Mouse (Mus musculus) Muller cell, postnatal 12 days (primary cell): ENCODE measurements around the gene Uqcc2.

Experiments used
- DNase-seq: peaks from one replicate; pipeline ENCODE4 v3.0.0-alpha.2; 2015; ENCODE audit errors: inconsistent ontology term

Gene Uqcc2

DNA sequence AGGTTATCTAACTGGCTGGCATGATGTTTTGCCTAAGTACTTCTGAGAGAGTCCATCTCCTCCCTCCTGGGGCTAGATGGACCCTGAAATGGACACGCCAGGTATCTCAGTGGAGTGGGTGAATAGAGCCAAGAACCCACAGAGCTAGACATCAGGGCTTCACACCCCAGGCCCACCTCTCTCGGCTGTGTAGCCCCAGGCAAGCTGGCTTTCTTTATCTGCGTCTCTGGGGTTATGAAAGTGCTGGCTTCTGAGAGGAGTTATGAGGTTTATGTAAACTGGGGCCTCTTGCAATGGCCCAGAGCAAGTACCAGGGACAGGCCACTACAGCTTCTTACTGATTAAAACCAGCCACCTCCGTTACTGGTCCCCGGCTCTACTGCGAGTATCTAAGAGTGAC is 21.2 kb upstream of the Uqcc2 start:
- DNase-seq = no peak

DNA sequence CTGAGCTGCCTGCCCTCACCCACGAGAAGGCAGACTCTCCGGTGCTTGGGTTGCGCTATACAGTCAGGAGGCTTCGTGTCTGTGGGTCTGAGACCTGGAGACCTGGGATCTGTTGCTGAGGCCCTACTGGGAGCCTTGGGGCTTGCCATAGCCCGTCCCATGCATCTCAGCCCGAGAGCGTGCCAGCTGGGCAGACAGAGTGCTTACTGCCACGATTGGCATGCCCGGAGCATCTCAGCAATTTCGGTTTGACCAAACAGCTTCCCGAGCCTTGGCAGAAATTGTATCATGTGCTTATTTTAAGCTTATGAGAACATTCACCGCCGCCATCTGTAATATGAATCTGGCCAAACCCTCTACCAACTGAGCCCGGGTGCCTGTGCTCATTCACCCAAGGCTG is 20.5 kb upstream of the Uqcc2 start:
- peak; percentile 87 for DNase-seq

DNA sequence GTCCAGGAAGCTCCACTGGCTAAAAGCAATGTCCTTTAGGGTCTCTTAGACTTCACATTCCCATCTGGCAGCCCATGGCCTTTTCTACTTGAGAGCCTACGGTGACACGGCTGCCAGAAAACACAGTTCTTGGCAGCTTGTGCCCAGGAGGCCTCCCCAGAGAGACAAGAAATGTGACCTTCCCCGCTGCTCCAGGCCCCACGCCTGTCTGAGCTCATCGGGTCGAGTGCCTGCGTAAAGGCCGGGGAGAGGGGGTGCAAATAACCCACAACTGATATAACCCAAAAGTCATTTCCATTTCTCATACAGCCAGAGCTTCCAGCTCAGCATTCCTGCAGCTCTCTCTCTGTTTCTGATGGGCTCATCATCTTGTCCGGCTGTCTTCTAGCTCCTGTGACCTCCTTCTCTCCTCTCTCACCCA is 20.1 kb upstream of the Uqcc2 start:
- DNase-seq = peak; percentile 87

DNA sequence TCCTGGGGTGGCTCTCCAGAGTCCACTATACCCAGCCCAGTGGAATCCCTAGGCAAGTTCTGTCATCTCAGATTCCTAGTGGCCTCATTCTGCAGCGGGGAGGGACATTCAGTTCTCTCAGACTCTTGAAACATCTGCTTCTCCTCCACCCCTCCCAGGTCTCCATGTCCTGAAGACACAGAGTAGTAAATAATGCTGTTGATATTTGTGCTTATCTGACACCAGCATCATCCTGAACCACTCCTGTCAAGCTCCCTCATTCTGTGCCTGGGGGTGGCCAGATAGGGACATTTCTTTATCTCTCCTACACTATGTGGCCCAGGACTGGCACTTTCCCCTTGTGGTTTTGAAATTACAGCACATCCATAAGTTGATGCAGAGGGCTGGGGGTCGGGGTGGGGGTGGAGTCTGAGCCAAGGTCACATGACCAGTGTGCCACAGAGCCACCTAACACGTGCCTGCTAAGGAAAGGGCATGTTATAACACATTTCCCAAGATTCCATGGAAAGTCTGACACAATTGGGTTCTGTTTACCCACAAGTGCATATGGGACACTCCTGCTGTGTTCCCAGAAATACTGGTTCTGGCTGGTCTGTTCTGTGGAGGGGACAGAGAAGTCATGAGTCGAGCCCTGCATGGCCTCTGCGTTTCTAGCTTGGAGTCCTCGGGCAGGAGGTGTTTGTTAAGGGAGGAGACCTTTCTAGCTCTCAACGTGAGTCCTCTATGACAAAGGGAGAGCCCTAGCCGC is 19.4 kb upstream of the Uqcc2 start:
- DNase-seq = no peak

DNA sequence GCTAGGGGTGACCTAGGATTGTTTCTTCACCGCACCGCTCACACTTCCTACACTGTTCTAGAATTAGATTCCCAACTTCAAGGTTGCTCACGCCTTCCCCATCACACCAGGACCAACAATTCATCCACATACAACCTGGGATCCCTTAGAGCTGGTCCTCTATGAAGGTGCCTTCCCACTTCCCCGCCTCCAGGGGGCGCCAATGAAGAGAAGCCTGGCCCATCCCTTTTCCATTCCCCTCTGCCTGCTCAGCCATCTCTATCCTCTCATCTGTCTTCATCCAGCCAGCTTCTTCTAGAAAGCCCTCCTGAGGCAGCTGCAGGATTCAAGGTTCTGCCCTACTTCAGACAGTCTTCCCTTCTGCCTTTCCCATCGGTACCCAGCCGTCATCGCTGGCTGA is 17.7 kb upstream of the Uqcc2 start:
- DNase-seq = no peak

DNA sequence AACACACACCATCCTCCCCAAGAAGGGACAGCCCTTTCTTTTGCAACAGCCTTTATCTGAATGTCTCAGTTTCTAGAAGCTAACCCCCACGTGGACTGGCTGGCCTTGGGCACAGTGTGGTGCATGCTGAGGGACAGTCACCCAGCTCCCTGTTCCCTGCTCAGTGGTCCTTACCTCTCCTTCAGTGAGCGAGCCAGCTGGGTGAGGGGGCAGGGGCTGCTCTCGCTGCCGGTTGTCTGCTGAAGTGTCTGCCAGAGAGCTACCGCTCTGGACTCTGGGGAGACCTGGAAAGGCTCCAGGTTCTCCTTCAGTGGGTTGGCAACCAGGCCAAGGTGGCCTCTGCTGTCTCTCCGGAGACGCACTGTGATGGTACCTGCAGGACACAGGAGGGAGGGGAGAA is 17.2 kb upstream of the Uqcc2 start:
- no peak for DNase-seq

DNA sequence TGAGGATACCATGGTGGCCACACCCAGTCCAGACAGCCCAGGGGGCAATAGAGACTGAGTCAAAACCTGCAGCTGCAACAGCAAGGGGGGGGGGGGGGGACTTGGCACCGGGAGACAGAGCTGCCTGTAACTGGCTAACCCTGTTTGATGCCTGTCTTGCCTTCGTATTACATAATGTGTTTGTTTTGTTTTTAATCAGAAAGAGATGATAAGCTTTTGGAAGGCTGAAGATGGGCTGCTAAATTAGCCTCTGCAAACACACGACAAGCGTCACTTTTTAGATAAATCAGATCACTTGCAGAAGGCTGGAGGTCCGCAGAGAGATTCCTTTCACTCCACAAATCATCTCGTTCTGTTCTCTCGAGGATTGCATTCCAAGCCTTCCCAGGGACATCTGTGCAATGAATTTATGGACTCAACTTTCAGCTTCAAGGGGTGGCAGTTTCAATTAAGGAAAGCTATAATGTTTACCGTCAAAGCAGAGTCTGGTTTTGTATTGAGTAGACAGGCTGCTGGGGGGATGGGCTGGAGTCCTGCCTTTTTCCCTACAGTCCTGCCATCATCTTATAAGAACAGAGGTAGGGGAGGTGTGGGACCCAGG is 12.7 kb upstream of the Uqcc2 start:
- peak; percentile 62 for DNase-seq

DNA sequence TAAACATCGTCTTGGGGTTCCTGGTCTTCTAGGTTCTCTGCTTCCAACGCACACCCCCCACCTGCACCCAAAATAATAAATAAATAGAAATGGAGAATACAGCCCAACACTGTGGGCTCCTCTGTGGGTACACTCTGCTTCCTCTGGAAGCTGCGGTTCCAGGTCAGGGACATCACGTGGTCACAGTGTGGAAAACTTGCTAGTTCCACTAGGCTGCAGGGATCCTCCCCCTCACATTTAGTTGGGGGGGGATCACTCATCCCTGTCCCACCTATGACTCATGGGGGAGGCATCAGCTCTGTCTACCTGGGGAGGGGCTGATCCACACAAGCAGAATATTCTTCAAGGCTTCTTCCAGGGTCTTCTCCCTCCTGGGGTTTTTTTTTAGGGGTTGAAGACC is 10.4 kb upstream of the Uqcc2 start:
- no peak for DNase-seq

DNA sequence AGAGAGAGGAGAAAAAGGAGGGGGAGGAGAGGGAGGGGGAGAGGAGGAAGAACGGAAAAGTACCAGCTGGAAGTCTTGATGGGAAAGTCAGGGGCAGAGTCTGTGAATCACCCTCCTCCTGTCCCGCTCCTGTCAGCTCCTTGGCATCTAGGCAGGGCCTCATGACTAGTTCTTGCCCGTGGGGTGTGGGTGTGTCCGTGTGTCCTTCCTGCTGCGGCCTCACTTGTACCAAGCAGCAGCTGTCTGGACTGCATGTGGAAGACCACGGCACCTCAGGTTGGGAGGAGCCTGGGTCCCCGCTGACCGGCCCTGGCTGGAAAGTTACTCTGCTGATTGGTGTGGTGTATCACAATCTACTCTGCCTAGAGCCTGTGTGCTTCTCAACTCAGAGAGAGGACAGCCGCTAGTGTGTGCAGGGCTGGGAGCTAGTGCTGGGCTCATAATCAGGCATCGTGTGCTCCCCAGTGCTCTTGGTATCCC is 8.3 kb upstream of the Uqcc2 start:
- DNase-seq = peak; percentile 56

DNA sequence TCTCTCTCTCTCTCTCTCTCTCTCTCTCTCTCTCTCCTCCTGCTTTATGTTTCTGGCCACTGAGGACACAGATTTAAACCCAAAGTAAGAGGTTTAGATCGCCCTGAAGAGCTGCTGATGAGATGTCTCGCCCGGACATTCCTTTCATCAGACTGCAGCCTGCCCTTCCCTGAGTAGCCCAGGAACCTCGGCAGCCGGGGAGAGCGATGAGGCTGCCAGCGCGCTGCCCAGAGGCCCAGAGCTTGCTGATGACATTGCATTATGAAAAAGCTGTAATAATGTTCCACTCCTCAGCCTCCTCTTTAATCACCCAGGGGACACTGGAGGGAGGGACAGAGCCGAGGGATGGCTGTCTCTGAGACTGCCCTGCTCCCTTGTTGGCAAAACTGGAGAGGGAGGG is 6.5 kb upstream of the Uqcc2 start:
- DNase-seq = peak; percentile 41

DNA sequence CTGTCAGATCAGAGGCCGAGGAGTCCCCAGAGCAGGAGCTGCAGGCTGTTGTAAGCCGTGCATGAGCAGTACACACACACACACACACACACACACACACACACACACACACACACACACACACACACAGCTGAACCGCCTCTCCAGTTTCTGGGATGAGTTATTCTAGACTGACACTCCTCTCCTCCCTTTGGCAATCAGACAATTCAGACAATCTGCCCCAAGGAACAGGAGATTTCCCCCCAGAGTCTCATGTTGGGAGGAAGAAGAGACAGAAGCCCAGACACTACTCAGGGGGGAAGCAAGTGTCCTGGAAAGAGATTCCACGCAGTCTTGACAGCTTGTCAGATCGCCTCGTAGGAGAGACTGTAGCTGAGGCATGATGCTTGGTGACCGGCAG is 5.6 kb upstream of the Uqcc2 start:
- DNase-seq = peak; percentile 39

DNA sequence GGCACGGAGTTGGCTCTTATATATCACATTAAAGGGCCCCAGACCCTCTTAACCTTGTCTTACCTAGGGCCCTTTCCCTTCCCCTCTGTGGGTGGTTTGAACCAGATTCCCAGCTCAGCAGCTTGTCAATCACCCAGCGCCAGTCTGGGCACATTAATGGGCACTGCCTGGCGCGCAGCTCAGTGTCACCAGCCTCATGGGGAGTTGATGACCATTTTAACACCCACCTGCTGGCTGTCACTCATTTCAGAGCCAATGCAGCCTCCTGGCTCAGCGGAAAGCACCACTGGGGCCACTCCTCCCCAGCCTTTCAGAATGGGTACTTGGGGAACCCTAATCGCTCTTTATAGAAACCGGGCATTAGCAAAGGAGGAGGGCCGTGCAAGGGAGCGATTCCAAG is 4.7 kb upstream of the Uqcc2 start:
- DNase-seq = no peak

DNA sequence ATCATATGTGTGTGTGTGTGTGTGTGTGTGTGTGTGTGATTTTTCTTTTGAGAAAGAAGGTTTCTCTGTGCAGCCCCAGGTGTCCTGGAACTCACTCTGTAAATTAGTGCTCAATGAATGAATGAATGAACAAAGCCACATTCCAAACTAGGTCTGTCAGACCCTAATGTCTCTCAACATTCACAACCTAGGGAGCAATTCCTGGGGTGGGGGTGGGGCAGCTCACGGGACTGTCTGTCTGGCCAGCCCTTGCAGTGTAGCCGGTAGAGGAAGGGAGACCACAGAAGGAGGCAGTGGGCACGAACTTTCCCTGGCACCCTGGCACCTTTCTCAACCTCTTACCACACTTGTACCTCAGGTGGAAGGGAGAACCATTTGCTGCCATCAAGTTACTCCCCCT is 999 bp upstream of the Uqcc2 start:
- DNase-seq = peak; percentile 94

DNA sequence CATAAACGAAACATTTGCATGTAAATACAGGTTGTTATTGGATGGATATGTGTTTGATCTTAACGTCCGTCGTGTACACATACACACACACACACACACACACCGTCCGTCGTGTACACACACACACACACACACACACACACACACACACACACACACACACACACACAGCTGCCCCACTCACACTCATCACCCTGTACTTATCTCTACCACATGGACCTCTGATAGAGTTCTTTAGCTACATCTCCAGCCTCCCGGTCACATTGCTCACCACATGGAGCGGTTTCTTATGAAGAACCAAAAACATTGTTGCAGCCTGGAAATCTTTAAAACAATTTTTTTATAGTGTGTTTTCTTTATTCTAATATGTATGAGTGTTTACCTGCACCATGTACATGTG is 471 bp upstream of the Uqcc2 start:
- DNase-seq = no peak

DNA sequence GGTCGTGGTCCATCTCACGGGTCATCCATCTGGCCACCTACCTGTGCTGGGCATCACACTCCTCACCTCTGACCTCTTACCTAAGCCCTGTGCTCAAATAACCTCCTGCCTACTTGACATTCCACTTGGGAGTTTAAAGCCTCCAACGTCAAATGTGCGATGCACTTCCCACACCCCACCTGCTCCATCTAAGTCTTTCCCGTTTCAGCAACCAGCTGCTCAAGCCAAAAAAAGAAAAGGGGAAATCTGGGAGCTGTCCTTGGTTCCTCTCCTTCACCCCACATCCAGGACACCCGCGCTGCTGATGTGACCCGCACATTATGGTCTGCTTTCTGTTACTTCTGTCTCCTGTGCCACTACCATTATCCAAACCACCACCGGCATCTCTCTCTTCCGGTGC is 1.5 kb downstream of the Uqcc2 start:
- no peak for DNase-seq

DNA sequence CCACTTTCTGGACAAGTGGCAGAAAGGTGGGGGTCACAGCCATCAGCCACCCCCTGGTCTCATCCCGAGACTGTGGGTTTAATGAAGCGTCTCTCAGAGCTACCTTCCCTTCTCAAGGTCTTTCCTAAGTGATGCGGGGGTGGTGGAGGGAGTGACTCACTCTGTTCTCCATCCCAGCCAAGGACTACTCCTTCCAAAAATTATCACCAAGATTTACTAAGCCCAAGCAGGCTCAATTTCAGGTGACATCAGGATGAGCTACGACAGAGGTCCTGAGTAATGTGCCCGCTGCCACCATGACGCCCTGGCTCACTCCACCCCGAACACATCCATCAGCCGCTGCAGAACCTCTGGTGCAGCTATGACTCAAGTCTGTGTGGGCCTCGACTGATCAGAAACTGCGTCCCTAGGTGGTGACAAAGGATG is 2.5 kb downstream of the Uqcc2 start:
- no peak for DNase-seq

DNA sequence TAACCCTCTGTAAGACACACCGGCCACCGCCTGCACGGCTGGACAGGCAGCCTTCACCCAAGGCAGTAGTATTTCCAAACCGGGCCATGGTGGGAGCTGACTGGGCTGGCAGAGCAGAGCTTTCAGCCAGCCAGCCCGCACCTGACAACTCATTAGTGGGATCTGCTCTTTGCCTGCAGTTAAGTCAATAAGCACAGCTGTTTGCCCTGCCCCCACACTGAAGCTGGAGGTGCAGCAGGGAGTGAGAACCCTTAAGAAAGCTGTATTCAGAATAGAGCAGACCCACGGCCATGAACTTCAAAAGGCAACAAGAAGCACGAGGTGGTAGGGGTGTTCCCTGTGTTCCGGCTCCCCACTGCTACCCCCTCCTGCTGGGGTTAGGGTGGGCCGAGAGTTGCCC is 3.5 kb downstream of the Uqcc2 start:
- DNase-seq = no peak

DNA sequence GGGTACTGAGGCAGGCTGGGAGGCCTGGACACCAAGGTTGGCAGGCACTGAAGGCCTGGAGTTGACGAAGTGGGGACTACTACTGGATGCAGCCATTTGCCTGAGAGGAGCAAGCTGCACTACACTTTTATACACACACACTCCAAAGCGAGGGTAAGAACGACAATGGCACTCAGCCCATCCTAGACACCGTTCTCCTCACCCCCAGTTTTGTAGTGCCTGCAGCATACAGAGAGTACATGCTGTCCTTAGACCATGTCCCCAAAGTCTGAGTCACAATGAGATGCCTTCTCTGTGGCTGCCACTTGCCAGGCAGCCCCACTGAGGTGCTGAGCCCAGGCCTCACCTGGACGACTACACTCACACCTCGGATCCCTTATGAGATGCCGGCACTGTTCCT is 3.9 kb downstream of the Uqcc2 start:
- no peak for DNase-seq

DNA sequence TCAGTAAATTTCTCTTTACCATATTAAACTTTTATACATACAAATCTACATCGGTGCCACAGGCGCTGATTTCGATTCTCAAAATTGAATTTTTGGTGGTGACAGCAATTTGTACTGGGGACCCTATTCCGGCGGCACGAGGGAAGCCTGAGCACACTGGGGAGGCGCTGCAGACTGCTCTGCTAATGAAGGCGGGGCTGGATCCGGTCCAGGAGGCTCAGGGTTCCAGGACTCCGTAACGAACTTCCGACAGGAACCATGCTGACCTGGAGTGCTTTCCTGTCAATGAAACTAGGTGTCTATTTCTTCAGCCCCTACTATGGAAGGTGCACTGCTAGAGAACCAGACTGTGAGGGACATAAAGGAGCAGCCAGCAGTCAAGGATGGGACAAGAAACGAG is 4.4 kb downstream of the Uqcc2 start:
- no peak for DNase-seq

DNA sequence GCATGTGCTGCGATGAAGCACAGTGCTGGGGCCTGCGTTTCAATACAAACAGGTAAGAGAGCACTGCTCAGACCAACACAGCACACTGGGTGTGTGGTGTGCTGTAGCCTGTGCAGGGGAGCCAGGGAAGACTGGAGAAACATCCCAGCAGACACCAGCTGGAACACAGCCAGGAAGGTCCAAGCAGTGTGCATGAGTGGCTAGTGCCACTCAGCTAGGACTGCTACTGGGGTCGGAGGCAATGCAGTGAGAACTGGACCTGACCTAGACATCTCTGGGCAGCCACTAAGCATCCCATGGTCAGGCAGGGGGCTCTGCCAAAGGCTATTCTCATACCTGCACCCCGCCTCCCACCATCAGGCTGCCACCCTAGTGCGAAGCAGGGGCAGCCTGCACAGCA is 5.5 kb downstream of the Uqcc2 start:
- no peak for DNase-seq

DNA sequence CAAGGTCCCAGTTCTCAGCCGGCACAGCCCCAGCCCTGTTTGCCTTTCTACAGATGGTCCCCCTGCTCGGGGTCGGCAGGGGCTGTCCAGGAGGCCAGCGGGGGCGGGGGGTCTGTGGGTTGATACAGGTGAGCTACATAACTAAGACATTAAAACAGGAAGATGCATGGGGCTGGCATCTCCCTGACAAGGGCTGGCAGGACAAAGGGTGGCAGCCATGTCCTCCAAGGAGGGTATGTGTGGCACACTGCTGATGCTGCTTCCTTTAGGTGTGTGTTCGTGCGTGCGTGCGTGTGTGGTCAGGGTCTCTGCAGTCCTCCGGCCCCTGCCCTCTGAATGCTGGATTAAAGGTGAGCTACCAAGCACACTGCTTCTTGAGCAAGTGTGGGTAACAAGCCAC is 6.7 kb downstream of the Uqcc2 start:
- no peak for DNase-seq

DNA sequence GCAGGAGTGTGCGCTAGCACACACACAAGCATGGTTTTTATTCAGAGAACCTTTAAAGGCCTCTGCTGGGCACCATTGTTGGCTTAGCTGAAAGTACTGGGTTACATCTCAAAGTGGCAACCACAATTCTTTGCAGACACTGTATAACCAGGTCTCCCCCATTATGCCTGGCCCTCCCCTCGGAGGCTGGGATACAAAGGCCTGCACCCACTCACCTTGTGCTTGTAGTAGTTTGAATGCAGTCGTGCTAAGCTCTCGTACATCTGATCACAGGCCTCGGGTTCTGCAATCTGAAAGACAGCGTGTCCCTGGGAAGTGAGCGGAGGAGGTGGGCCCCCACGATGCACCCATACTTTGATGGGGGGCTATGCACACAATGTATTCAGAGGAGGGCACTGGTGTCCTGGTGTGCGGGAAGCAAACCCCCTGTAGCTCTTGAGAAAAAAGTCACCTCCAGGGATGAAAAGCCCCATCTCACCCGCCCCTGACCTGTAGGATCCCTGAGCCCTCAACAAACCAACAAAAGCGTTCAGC is 8.0 kb downstream of the Uqcc2 start:
- DNase-seq = no peak

DNA sequence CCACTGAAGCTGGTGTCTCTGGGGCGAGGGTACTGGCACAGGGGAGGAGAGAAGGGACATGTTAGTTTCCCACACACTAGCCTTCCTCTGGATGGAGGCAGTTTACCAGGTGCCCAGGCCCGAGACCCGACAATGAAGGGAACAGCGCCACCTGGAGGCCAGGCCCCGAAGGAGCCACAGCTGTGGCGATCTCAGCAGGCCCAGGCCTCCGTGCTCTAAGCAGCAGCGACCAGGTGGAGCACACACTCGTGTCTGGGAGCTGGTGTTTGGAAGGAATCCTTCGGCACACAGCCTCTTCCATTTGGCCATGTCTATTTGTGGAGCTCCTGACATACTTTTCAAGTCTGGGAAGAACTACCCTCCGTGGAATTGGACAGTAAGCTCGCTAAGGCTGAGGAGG is 8.5 kb downstream of the Uqcc2 start:
- peak; percentile 56 for DNase-seq
